Mouse (Mus musculus) kidney, embryonic 16.5 days (tissue): Measurements from ENCODE around the gene Filip1. TPM values are rescaled to one million over a fixed set of nuclear protein-coding genes. Genes with fewer than 3 reads are reported as not detected.
"Not testable (repeated sequence)": the region's sequence is repeated elsewhere in the genome, so short reads cannot be mapped to it uniquely, and the experiment has no call there.

ENCODE experiments used
- ATAC-seq: fragments of 200-750 bp; cut with Nextera tagmentation; 2 replicates; pipeline ENCODE4 v1.8.0; 2017; ENCODE audit warnings: moderate TSS enrichment; ENCODE audit not compliant: low FRiP score, low TSS enrichment
- H3K27ac ChIP-seq: fragments of 300-500 bp; sonication (generic); 2 replicates; pipeline ENCODE4 v1.5.1; 2014; ENCODE audit warnings: low read length
- H3K27me3 ChIP-seq: fragments of 300-500 bp; sonication (generic); 2 replicates; pipeline ENCODE4 v1.6.1; 2014; ENCODE audit warnings: low read length, control low read depth, mixed read lengths; ENCODE audit not compliant: insufficient read depth
- H3K36me3 ChIP-seq: fragments of 300-500 bp; sonication (generic); 2 replicates; pipeline ENCODE4 v1.6.1; 2014; ENCODE audit warnings: low read length, control low read depth, mixed read lengths; ENCODE audit not compliant: insufficient read depth
- H3K4me1 ChIP-seq: fragments of 300-500 bp; sonication (generic); 2 replicates; pipeline ENCODE4 v1.6.1; 2014; ENCODE audit warnings: low read length, control low read depth, mixed read lengths; ENCODE audit not compliant: insufficient read depth
- H3K4me2 ChIP-seq: fragments of 300-500 bp; sonication (generic); replicated peaks from 2 replicates; pipeline ENCODE4 v1.6.1; 2014; ENCODE audit warnings: low read depth, low read length
- H3K4me3 ChIP-seq: fragments of 300-500 bp; sonication (generic); 2 replicates; pipeline ENCODE4 v1.5.1; 2014; ENCODE audit warnings: mild to moderate bottlenecking, low read length
- H3K9ac ChIP-seq: fragments of 300-500 bp; sonication (generic); replicated peaks from 2 replicates; pipeline ENCODE4 v1.6.1; 2014; ENCODE audit warnings: low read length
- H3K9me3 ChIP-seq: fragments of 300-500 bp; sonication (generic); 2 replicates; pipeline ENCODE4 v1.6.1; 2016; ENCODE audit warnings: low read length, control low read depth
- WGBS: fragments of 180-500 bp; shearing (Covaris S2); extraction: QIAGEN DNeasy Blood & Tissue Kit; methylation state at CpG from one replicate; pipeline ENCODE4 v1.1.7; 2014; 5-methylcytosine and 5-hydroxymethylcytosine counted together
- polyA plus RNA-seq: library from polyadenylated mRNA; unstranded; fragments of >200 nt; fragmentation: Nextera tagmentation; extraction: Ambion mirVana; gene quantifications from 2 replicates; pipeline ENCODE4 v1.2.1, GENCODE M21; 2015

Gene Filip1
- polyA plus RNA-seq, result 5.2 and 5.7 TPM in 2 replicates

DNA sequence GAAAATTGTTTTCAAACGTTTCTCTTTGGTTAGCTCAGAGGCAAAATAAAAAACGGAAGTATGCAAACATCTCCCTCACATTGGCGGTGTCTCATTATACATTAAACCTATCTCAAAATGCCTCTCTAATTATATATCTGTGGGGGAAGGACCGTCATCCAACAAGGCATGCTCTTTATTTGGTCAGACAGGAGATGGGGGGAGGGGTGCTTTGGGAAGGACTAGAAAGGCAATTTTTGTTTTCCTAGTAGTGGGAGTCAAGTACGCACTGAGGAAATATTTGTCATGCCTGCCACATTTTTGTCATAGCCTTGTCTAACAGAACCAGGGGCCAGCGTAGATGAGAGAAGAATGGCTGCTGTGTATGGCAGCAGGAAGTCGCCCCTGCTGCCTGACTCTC lies at the start of gene Filip1:
Filip1 (minus strand) TSS at position 101 of the 400 bp plus-strand sequence.
- ATAC-seq, result no peak
- no peak within 1 kb of the TSS for H3K9ac ChIP-seq
- H3K27me3 ChIP-seq, result no peaks in the 10 kb centered on the region
- 60% methylated on average over 7 of the region's 7 CpGs for WGBS
- no peak within 1 kb of the TSS for H3K4me3 ChIP-seq
- no peaks in the 10 kb centered on the region for H3K36me3 ChIP-seq
- no peaks in the 10 kb centered on the region for H3K4me1 ChIP-seq
- no peak within 1 kb of the TSS for H3K4me2 ChIP-seq
- no peaks in the 10 kb centered on the region for H3K9me3 ChIP-seq
- no peak within 1 kb of the TSS for H3K27ac ChIP-seq

DNA sequence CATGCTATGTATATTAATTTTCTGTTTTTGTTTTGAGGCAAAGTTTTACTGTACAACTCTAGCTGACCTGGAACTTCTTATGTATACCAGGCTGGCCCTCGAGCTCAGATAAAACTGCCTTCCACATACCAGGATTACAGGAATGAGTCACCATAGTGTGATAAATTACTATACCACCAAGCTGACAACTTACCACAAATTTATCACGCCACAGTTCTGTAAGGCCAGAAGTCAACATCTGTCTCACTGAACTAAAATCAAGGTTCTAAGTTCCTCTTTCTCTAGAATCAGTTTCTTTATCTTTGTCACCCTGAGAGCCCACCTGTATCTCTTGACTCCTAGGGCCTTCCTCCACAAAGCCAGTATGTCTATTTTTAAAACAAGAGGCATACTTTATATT lies 45.0 kb upstream of the Filip1 start:
- Histone ChIP-seq H3K4me2 (no peak overlapping the region), H3K4me1 (no peaks in the 10 kb centered on the region), H3K27me3 (no peaks in the 10 kb centered on the region), H3K27ac (no peak overlapping the region), H3K36me3 (0 out of 2 replicates have a peak, but pooled peaks cover 3% of the 10 kb centered on the region), H3K9me3 (peaks cover 8% of the 10 kb centered on the region), H3K4me3 (no peak overlapping the region), H3K9ac (no peak overlapping the region)
- 56% methylated on average over 2 of the region's 2 CpGs for WGBS
- no peak for ATAC-seq

DNA sequence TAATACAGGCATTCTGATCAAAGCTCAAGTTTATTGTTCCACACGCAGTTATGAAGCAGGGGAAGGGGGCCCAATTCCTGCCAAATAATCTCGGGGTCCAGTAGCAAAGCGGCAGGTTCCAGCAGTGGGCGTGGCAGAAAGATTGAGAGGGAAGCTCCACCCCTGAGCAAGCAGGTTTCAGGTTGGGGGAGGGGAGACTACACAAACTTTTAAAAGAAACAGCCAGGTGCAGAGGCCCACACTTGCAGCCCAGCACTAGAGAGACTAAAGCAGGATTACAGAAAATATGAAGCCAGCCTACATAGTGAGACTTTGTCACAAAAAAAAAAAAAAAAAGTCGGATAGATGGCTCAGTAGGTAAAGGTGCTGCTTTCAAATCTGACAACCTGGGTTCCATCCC lies 40.3 kb upstream of the Filip1 start:
- 0 out of 2 replicates have a peak, but pooled peaks cover 3% of the 10 kb centered on the region for H3K36me3 ChIP-seq
- WGBS, result 78% methylated on average over 5 of the region's 5 CpGs
- no peaks in the 10 kb centered on the region for H3K4me1 ChIP-seq
- H3K27me3 ChIP-seq, result no peaks in the 10 kb centered on the region
- H3K27ac ChIP-seq, result no peak overlapping the region
- ATAC-seq, result no peak
- H3K9ac ChIP-seq, result no peak overlapping the region
- no peak overlapping the region for H3K4me3 ChIP-seq
- H3K4me2 ChIP-seq, result no peak overlapping the region
- H3K9me3 ChIP-seq, result peaks cover 5% of the 10 kb centered on the region

DNA sequence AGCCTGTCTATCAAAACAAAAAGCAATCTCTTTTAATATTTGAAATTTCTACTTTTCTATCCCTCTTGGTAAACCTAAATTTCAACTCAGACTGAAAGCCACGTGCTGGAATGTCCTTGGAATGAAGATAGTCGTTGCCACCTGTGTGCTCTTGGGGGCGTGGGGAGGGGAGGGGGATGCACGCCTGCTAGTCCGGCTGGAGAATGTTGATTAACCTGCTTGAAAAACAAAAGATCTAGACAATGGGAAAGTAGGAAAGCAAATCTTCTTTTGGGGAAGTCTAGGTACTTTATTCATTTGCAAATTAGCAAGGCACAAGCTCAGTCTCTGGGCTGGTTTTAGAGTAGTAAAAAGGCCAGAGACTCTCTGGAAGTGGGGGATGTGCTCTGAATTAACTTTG lies 36.6 kb upstream of the Filip1 start:
- not testable (repeated sequence) for H3K4me3 ChIP-seq, H3K36me3 ChIP-seq, H3K27me3 ChIP-seq, H3K9me3 ChIP-seq, H3K9ac ChIP-seq, ATAC-seq, H3K4me2 ChIP-seq, H3K27ac ChIP-seq, H3K4me1 ChIP-seq
- 36% methylated on average over 5 of the region's 5 CpGs for WGBS

DNA sequence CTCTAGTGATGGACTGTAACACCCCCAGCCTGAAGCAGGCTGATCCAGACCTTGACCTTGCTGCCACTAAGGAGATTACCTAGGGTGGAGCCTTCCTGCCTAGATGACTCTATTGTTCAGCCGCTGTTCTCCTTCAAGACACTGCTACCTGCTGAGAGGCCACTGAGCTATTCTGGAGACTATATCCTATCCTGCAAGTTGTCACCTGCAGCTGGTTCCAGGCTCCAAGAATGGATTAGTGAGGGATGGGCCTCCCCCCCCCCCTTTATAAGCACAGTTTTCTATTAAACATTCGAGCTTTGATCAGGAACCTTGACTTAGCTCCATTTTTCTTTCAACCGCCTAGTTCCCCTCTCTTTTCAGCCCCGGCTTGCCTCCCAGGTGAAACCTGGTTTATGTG lies 31.6 kb upstream of the Filip1 start:
- not testable (repeated sequence) for H3K27ac ChIP-seq, H3K4me3 ChIP-seq, H3K27me3 ChIP-seq, H3K4me2 ChIP-seq, ATAC-seq, H3K9me3 ChIP-seq, H3K36me3 ChIP-seq, H3K9ac ChIP-seq, H3K4me1 ChIP-seq
- 78% methylated on average over 4 of the region's 4 CpGs for WGBS

DNA sequence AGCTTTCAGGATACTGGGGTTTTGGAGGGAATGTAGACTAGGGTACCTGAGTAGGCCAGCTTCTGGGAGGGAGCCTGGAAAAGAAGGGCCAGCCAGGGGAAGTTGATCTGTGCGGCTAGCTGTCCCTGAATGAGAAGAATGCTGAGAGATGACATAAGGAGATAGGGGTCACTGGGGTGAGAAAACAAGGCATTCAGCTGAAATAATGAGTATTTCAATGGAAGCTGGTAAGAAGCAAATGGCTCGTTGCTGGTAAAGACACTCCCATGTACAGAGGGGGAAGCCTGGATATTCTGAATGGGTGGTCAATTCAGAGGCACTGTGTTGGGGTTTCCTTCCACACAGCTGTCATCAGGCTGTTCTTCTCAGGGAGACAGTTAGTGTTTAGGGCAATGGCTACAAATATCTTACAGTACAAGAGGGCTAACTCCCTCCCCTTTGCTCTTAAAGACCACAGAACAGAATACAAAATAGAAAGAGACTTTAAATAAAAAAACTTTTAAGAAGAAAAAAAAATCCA lies 26.7 kb upstream of the Filip1 start:
- no peaks in the 10 kb centered on the region for H3K27me3 ChIP-seq
- H3K4me1 ChIP-seq, result no peaks in the 10 kb centered on the region
- H3K9me3 ChIP-seq, result peaks cover 3% of the 10 kb centered on the region; the same call in 1 of the 2 replicates
- ATAC-seq, result no peak
- H3K36me3 ChIP-seq, result no peaks in the 10 kb centered on the region
- H3K4me2 ChIP-seq, result no peak overlapping the region
- no peak overlapping the region for H3K27ac ChIP-seq
- WGBS, result 19% methylated on average over 2 of the region's 2 CpGs
- no peak overlapping the region for H3K9ac ChIP-seq
- no peak overlapping the region for H3K4me3 ChIP-seq

DNA sequence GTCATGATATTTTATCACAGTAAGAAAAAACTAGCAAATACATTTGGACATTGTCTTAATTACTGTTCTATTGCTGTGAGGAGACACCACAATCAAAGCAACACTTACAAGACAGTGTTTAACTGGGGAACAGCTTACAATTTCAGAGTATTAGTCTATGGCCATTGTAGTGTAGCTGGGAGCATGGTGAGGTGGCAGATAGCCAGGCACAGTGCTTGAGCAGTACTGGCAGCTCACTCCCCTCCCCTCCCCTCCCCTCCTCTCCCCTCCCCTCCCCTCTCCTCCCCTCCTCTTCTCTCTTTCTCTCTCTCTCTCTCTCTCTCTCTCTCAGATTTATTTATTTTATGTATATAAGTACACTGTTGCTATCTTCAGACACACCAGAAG lies 25.3 kb upstream of the Filip1 start:
- Histone ChIP-seq H3K27ac (no peak overlapping the region), H3K27me3 (no peaks in the 10 kb centered on the region)
- no peak for ATAC-seq

DNA sequence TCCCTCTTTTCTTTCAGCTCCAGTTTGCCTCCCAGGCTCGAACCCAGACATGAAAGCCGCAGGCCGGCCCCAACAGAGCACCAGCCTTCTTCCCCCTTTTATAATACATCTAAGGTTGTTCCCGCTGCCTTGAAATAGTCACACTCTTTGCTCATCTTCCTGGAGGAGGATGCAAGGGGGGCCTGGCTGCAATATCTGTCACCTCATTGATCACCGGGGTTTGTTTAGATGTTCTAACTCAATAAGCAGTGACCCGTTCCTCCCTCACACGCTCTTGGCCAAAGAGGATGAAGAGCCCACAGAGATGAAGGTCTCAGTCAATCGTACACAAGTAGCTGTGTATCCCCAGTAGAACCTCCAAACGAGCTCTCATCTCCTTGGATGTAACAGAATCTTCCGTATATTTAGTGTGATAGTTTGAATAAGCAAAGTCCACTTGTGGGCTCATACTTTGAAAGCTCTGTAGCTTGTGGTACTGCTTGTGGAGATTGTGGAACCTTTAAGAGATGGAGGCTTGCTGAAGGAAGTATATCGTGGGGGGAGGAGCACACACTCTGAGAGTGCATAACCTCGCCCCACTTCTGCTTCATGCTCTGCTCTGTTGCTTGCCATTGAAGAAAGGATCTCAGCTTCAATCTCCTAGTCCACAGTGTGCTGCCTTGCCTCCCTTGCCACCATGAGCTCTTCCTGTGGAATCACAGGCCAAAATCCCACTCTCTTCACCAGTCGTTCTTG lies 24.8 kb upstream of the Filip1 start:
- Histone ChIP-seq H3K27me3 (no peaks in the 10 kb centered on the region), H3K4me2 (no peak overlapping the region), H3K9ac (no peak overlapping the region), H3K9me3 (peaks cover 4% of the 10 kb centered on the region), H3K4me1 (no peaks in the 10 kb centered on the region), H3K4me3 (no peak overlapping the region), H3K36me3 (no peaks in the 10 kb centered on the region), H3K27ac (no peak overlapping the region)
- 83% methylated on average over 13 of the region's 13 CpGs for WGBS
- ATAC-seq, result no peak

More for the DNA sequence above, 25.3 kb upstream of the Filip1 start:
- Histone ChIP-seq H3K4me1 (no peaks in the 10 kb centered on the region), H3K4me2 (no peak overlapping the region), H3K9me3 (peaks cover 3% of the 10 kb centered on the region; the same call in 1 of the 2 replicates), H3K4me3 (no peak overlapping the region), H3K9ac (no peak overlapping the region), H3K36me3 (no peaks in the 10 kb centered on the region)

DNA sequence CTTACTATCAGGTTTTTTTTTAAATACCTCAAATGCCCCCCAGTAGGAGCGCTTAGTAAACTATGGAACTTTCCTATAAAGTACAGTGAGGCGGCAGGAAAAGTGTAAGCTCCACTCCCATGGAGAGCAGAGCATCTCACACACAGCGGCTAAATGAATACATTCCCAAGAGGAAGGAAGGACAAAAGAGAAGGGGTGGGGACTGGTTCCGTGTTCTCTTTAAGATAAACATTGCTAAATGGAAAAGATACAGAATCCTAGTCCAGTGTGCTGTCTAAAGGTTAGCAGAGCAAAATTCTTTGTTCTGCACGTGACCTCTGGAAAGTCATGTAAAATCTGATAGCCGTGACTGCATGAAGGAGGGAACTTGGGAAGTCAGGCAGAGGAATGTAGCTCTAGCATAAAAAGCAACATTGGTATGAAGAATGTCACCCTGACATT lies 13.9 kb upstream of the Filip1 start:
- Histone ChIP-seq H3K4me3 (no peak overlapping the region), H3K27me3 (no peaks in the 10 kb centered on the region), H3K9me3 (no peaks in the 10 kb centered on the region), H3K36me3 (no peaks in the 10 kb centered on the region), H3K4me2 (no peak overlapping the region), H3K9ac (no peak overlapping the region), H3K4me1 (peaks cover 6% of the 10 kb centered on the region), H3K27ac (peak overlapping the region; percentile 62)
- peak; percentile 86; the same call in 1 of the 2 replicates for ATAC-seq
- WGBS, result 33% methylated on average over 6 of the region's 6 CpGs

DNA sequence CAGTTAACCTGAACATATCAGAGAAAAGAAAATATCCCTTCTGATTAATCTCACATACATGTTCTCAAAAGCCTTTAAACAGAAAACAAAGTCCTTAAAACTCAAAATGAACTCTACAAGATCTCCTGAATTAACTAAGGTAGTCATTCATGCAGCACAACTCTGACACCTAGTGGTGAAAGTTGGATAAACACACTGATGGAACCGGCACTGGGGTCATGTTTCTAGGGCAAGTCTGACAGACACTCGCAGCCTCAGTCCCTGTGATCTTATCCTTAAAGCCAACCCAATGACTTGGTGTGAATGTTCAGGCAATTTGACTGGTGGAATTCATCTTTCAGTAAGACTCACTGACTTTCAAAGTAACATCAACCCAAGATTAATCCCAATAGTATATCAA lies 13.4 kb upstream of the Filip1 start:
- no peaks in the 10 kb centered on the region for H3K27me3 ChIP-seq

More for the DNA sequence above, 13.4 kb upstream of the Filip1 start:
- no peaks in the 10 kb centered on the region for H3K9me3 ChIP-seq
- H3K4me2 ChIP-seq, result no peak overlapping the region
- peaks cover 6% of the 10 kb centered on the region for H3K4me1 ChIP-seq
- H3K27ac ChIP-seq, result no peak overlapping the region
- H3K4me3 ChIP-seq, result no peak overlapping the region
- 2% methylated on average over 2 of the region's 2 CpGs for WGBS
- peak; percentile 79; the same call in 1 of the 2 replicates for ATAC-seq
- no peak overlapping the region for H3K9ac ChIP-seq
- H3K36me3 ChIP-seq, result no peaks in the 10 kb centered on the region
